In genomic region chr11:6588295-6588694, GRCm38 (mm10) we compare ENCODE assay signal across 29 mouse cellular contexts. TPM values are rescaled to one million over a fixed set of nuclear protein-coding genes. Genes with fewer than 3 reads are reported as not detected.
DNase-seq lines count a peak whose midpoint lies in the region.
"Had no signal": no experiment of that assay in that cellular context is flagged by ENCODE, and none has a peak within 500 bp of the region (broad histone marks: within the 10 kb centered on the region; RNA-seq: fewer than 3 reads in every experiment).

No protein-coding gene starts in this region.

- H3K36me3 ChIP-seq in embryonic facial prominence, embryonic 10.5 days (replicated peaks) = peaks cover 97% of the 10 kb centered on the region

- DNase-seq in heart, adult 11 months = peak; percentile 90
- DNase-seq in heart, postnatal 36 days = no peak
- peak; percentile 82 to 85 for DNase-seq in spleen, postnatal 36 days (ENCODE audit: low spot score in 2 of 2)
- no peak for DNase-seq in spleen, postnatal 14 days (ENCODE audit: low spot score in 2 of 2)
- DNase-seq in fat pad, adult 2 months (ENCODE audit: extremely low read depth, low read depth, low spot score) = peak; percentile 11
- no peak for DNase-seq in embryonic facial prominence, embryonic 10.5 days (ENCODE audit: low spot score)
- no peak for DNase-seq in urinary bladder, postnatal 36 days (ENCODE audit: low spot score in 2 of 2)
- DNase-seq: adrenal gland, postnatal 25 days; gastrocnemius, adult 2 months; heart, postnatal 4 days; kidney, adult 18-20 months; lung, adult 18-20 months; lung, postnatal 10 days; thymus, postnatal 14 days had no signal

- intact Hi-C loops in heart, postnatal 36 days (cut with DNase I) = loop anchor here (5.0 kb wide), 1 partner anchor 36 kb away; no protein-coding TSS in a partner anchor

- no peak overlapping the region for H3K27ac ChIP-seq in embryonic facial prominence, embryonic 10.5 days (replicated peaks)
- H3K27ac ChIP-seq: embryonic facial prominence, embryonic 12.5 days; forebrain, embryonic 12.5 days; gastrocnemius, adult 2 months; heart, embryonic 15.5 days; hindbrain, embryonic 14.5 days; neural tube, embryonic 15.5 days had no signal

- H3K4me3 ChIP-seq in embryonic facial prominence, embryonic 10.5 days = no peak overlapping the region
- H3K4me3 ChIP-seq: embryonic facial prominence, embryonic 12.5 days; forebrain, embryonic 12.5 days; gastrocnemius, adult 2 months; heart, embryonic 15.5 days; neural tube, embryonic 15.5 days had no signal

- H3K9me3 ChIP-seq in embryonic facial prominence, embryonic 10.5 days = no peaks in the 10 kb centered on the region
- H3K9me3 ChIP-seq: embryonic facial prominence, embryonic 12.5 days; forebrain, embryonic 12.5 days; heart, embryonic 15.5 days; neural tube, embryonic 15.5 days had no signal

- no peaks in the 10 kb centered on the region for H3K27me3 ChIP-seq in embryonic facial prominence, embryonic 10.5 days (replicated peaks; ENCODE audit: low read depth, poor library complexity, severe bottlenecking)
- H3K27me3 ChIP-seq: embryonic facial prominence, embryonic 12.5 days; forebrain, embryonic 12.5 days; heart, embryonic 15.5 days; neural tube, embryonic 15.5 days had no signal

- no peaks in the 10 kb centered on the region for H3K4me1 ChIP-seq in embryonic facial prominence, embryonic 10.5 days
- H3K4me1 ChIP-seq: embryonic facial prominence, embryonic 12.5 days; forebrain, embryonic 12.5 days; neural tube, embryonic 15.5 days had no signal

- WGBS in embryonic facial prominence, embryonic 10.5 days = 92% methylated on average over 7 of the region's 7 CpGs

RNA-seq across cellular contexts. Expression of gene Nacad, which starts 17.6 kb away (rescaled TPM):
- total RNA-seq in heart, postnatal 36 days (2021) = 1 to 10 TPM in 1 of 2 experiments, under 1 TPM in 1; 0.92 to 1.0 TPM
- polyA plus RNA-seq in embryonic facial prominence, embryonic 10.5 days (2016; fragmentation: Nextera tagmentation; extraction: Ambion mirVana) = 9.8 and 10.5 TPM in 2 replicates
- total RNA-seq: megakaryocyte progenitor cell, adult 5-6 weeks had no signal
- polyA plus RNA-seq: inflammation-experienced regulatory T-cells, adult 6 months had no signal

RNA-seq across cellular contexts. Expression of gene Tbrg4, which starts 37.6 kb away (rescaled TPM):
- total RNA-seq in heart, postnatal 36 days (2021) = 10 to 100 TPM; 93.4 to 98.4 TPM
- 66.9 and 74.2 TPM in 2 replicates for polyA plus RNA-seq in embryonic facial prominence, embryonic 10.5 days (2016; fragmentation: Nextera tagmentation; extraction: Ambion mirVana)

RNA-seq across cellular contexts. Expression of gene Ccm2, which starts 41.6 kb away (rescaled TPM):
- total RNA-seq in heart, postnatal 36 days (2021) = 10 to 100 TPM; 24.1 to 30.2 TPM
- 109 and 114 TPM in 2 replicates for polyA plus RNA-seq in embryonic facial prominence, embryonic 10.5 days (2016; fragmentation: Nextera tagmentation; extraction: Ambion mirVana)

RNA-seq across cellular contexts. Expression of gene Wap, which starts 50.1 kb away (rescaled TPM):
- total RNA-seq in heart, postnatal 36 days (2021) = not detected
- not detected in 2 replicates for polyA plus RNA-seq in embryonic facial prominence, embryonic 10.5 days (2016; fragmentation: Nextera tagmentation; extraction: Ambion mirVana)
- total RNA-seq: adrenal gland, postnatal 25 days; gastrocnemius, adult 2 months; gastrocnemius, postnatal 4 days; heart, postnatal 4 days; layer of hippocampus, postnatal 10 days; left cerebral cortex, adult 8-10 months; megakaryocyte progenitor cell, adult 5-6 weeks had no signal
- polyA plus RNA-seq: embryonic facial prominence, embryonic 12.5 days; forebrain, embryonic 12.5 days; heart, embryonic 15.5 days; hindbrain, embryonic 14.5 days; inflammation-experienced regulatory T-cells, adult 6 months; kidney, embryonic 16.5 days; large intestine, adult 2 months; limb, embryonic 11.5 days; midbrain, embryonic 11.5 days; neural tube, embryonic 15.5 days; stomach, embryonic 14.5 days had no signal

Comparison
In these comparisons a context has a peak if more than half of its experiments do, and no peak if none do; other contexts are left out.
1. DNase-seq: peak in heart, adult 11 months (single experiment), spleen, postnatal 36 days (2 of 2) and fat pad, adult 2 months (single experiment); none in heart, postnatal 36 days (0 of 2), spleen, postnatal 14 days (0 of 2), embryonic facial prominence, embryonic 10.5 days (single experiment) and urinary bladder, postnatal 36 days (0 of 2).